Mouse (Mus musculus) heart, embryonic 13.5 days (tissue): ENCODE data around the gene Cacnb3. TPM values are rescaled to one million over a fixed set of nuclear protein-coding genes. Genes with fewer than 3 reads are reported as not detected.
"Not testable (repeated sequence)": the region's sequence is repeated elsewhere in the genome, so short reads cannot be mapped to it uniquely, and the experiment has no call there.

Source experiments
- ATAC-seq: fragments of 200-750 bp; cut with Nextera tagmentation; 2 replicates; pipeline ENCODE4 v1.8.0; 2017; ENCODE audit warnings: moderate TSS enrichment; ENCODE audit not compliant: insufficient number of reproducible peaks, low FRiP score, low TSS enrichment; ENCODE audit errors: extremely low read depth
- H3K27ac ChIP-seq: fragments of 300-500 bp; sonication (generic); replicated peaks from 2 replicates; pipeline ENCODE4 v1.5.1; 2015; ENCODE audit warnings: moderate library complexity, mild to moderate bottlenecking, inconsistent platforms
- H3K27me3 ChIP-seq: fragments of 300-500 bp; sonication (generic); replicated peaks from 2 replicates; pipeline ENCODE4 v1.6.1; 2015; ENCODE audit warnings: mild to moderate bottlenecking, inconsistent platforms
- H3K36me3 ChIP-seq: fragments of 300-500 bp; sonication (generic); 2 replicates; pipeline ENCODE4 v1.6.1; 2015; ENCODE audit warnings: mild to moderate bottlenecking, inconsistent platforms
- H3K4me1 ChIP-seq: fragments of 300-500 bp; sonication (generic); 2 replicates; pipeline ENCODE4 v1.6.1; 2015; ENCODE audit warnings: inconsistent platforms
- H3K4me2 ChIP-seq: fragments of 300-500 bp; sonication (generic); 2 replicates; pipeline ENCODE4 v1.6.1; 2015; ENCODE audit warnings: inconsistent platforms, mild to moderate bottlenecking, moderate library complexity
- H3K4me3 ChIP-seq: fragments of 300-500 bp; sonication (generic); 2 replicates; pipeline ENCODE4 v1.5.1; 2015; ENCODE audit warnings: moderate library complexity, mild to moderate bottlenecking, inconsistent platforms
- H3K9ac ChIP-seq: fragments of 300-500 bp; sonication (generic); 2 replicates; pipeline ENCODE4 v1.6.1; 2015; ENCODE audit warnings: inconsistent platforms, mild to moderate bottlenecking, moderate library complexity
- H3K9me3 ChIP-seq: fragments of 300-500 bp; sonication (generic); 2 replicates; pipeline ENCODE4 v1.6.1; 2016; ENCODE audit warnings: inconsistent platforms
- WGBS: fragments of 180-500 bp; shearing (Covaris S2); methylation state at CpG from one replicate; pipeline ENCODE4 v1.1.7; 2015; ENCODE audit warnings: mixed read lengths; 5-methylcytosine and 5-hydroxymethylcytosine counted together
- polyA plus RNA-seq: library from polyadenylated mRNA; unstranded; fragments of >200 nt; fragmentation: Nextera tagmentation; extraction: Ambion mirVana; gene quantifications from 2 replicates; pipeline ENCODE4 v1.2.1, GENCODE M21; 2015

Gene Cacnb3
- 9.5 and 10.8 TPM in 2 replicates for polyA plus RNA-seq

DNA sequence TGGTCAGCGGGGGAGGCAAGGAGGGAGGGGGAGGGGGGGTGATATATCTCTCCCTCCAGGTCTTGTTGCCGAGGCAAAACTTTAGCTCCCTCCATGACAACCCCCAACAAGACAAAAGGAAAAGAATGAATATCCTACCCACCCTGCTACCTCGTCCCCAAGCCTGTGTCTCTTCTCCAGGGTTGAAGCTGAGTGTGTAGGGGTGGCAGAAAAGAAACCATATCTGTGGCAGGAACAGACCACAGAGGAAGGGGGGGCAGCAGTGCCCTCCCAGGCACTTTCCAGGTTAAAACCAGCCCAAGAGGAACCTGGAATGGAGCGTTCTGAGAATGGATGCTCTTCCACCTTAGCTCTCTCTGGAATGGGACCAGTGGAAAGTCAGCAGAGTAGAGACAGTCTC lies at the start of gene Cacnb3:
TSS of gene Cacnb3 (plus strand) at position 301 of the 400 bp plus-strand sequence.
- H3K9me3 ChIP-seq: no peaks in the 10 kb centered on the region
- peaks cover 74% of the 10 kb centered on the region for H3K4me1 ChIP-seq
- peaks cover 78% of the 10 kb centered on the region for H3K27me3 ChIP-seq
- ATAC-seq: no peak
- peak within 1 kb of the TSS; percentile 77 for H3K4me3 ChIP-seq
- peak within 1 kb of the TSS; percentile 93 for H3K4me2 ChIP-seq
- H3K27ac ChIP-seq: no peak within 1 kb of the TSS
- 49% methylated on average over 3 of the region's 4 CpGs for WGBS
- no peaks in the 10 kb centered on the region for H3K36me3 ChIP-seq
- peak within 1 kb of the TSS; percentile 80 for H3K9ac ChIP-seq

DNA sequence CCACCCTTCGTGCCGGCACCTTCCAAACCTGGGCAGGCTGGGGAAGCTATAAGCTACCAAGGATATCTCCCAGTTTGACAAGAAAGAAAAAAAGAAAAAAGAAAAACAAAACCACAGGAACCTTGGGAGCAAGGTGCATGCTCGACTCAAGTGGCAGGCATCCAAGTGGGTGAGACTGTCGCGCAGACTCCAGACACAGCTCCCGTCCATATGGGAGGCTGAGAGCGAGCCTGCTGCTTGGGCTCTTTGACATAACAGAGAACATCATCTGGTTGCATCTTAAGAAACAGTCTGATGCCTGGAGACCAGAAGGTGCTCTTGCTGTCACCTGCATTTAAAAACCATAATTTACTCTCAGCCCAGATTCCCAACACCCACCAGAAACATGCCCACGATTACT lies 48.2 kb upstream of the Cacnb3 start:
- peaks cover 27% of the 10 kb centered on the region for H3K4me1 ChIP-seq
- no peak overlapping the region for H3K4me3 ChIP-seq
- H3K27me3 ChIP-seq: peaks cover 7% of the 10 kb centered on the region; the same call in 1 of the 2 replicates
- H3K36me3 ChIP-seq: peaks cover 3% of the 10 kb centered on the region; the same call in 1 of the 2 replicates
- H3K9me3 ChIP-seq: no peaks in the 10 kb centered on the region
- 52% methylated on average over 8 of the region's 8 CpGs for WGBS
- ATAC-seq: no peak
- H3K4me2 ChIP-seq: no peak overlapping the region
- peak overlapping the region; percentile 44; the same call in 1 of the 2 replicates for H3K9ac ChIP-seq
- no peak overlapping the region for H3K27ac ChIP-seq

DNA sequence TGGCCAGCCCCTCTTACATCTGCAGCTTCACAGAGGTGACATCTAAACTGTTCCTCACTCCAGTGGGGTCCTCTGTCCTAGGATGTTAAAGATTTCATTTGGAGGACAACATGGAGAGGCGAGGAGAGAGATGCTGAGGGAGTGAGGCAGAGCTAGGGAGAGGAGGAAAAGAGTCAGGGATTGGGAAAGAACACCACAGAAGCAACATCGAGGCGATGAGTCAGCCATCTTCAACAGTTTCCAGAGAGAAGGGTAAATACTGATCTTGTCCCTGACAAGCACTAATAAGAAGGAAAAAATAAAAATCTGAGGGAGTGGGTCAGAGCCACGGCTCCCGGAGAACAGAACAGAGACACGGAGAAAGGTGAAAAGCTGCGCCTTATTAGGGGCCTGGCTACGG lies 47.6 kb upstream of the Cacnb3 start:
- 66% methylated on average over 8 of the region's 8 CpGs for WGBS
- Histone ChIP-seq H3K4me1 (peaks cover 27% of the 10 kb centered on the region), H3K9me3 (no peaks in the 10 kb centered on the region), H3K9ac (peak overlapping the region; percentile 44; the same call in 1 of the 2 replicates), H3K36me3 (peaks cover 9% of the 10 kb centered on the region), H3K4me2 (no peak overlapping the region), H3K27ac (no peak overlapping the region), H3K27me3 (0 out of 2 replicates have a peak, but pooled peaks cover 7% of the 10 kb centered on the region), H3K4me3 (no peak overlapping the region)
- ATAC-seq: no peak

DNA sequence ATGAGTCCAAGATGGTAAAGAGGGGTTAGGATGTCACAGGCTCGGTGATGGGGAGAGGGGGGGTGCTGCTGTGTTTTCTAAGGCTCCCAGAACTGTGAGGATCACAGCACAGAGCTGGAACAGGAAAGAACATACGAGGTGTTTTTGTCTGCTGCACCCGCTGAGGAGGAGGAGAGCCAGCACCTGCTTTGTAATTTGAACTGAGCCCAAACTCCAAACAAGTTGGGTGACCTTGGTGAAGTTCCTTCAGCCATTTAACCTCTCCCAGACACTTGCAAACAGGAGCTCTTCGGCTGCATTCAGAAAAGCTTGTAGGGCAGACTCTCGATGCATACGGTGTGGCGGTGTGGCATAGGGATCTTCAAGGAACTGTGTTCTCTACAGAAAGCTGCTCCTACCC lies 45.2 kb upstream of the Cacnb3 start:
- 29% methylated on average over 7 of the region's 7 CpGs for WGBS
- ATAC-seq: no peak
- Histone ChIP-seq H3K9me3 (no peaks in the 10 kb centered on the region), H3K27ac (peak overlapping the region; percentile 59), H3K36me3 (peaks cover 33% of the 10 kb centered on the region), H3K4me1 (peaks cover 27% of the 10 kb centered on the region), H3K4me2 (no peak overlapping the region), H3K9ac (peak overlapping the region; percentile 59), H3K4me3 (no peak overlapping the region), H3K27me3 (no peaks in the 10 kb centered on the region)

DNA sequence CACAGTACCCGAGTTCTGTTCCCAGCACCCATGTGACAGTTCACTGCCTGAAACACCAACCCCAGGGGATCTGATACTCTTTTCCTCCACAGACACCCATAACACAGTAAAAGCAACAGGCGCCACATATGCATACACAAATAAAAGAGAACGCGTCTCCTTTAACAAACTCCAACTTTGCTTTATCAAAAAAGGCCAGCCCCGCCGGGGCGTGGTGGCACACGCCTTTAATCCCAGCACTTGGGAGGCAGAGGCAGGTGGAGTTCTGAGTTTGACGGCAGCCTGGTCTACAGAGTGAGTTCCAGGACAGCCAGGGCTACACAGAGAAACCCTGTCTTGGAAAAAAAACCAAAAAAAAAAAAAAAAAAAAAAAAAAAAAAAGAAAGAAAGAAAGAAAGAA lies 44.5 kb upstream of the Cacnb3 start:
- not testable (repeated sequence) for H3K9me3 ChIP-seq
- 0 out of 2 replicates have a peak overlapping the region, but pooled peaks have one; percentile 59 for H3K27ac ChIP-seq

DNA sequence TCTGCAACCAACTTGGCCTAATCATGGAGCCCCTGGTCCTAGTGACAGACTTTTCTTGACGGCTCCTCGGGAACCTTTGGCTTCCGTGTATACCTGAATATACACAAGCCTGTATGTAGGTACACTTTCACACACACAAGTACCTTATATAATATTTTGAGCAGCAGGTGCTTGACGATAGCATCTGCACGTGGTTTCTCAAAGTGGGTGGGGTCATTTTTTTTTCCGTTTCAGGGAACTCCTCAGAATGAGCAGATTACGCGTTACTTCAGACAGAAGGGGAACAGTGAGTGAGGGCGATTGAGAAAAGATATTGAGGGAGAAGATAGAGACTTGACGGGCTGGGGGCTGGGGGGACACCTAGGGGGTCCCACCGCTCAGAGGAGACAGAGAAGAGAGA lies 42.9 kb upstream of the Cacnb3 start:
- H3K9ac ChIP-seq: no peak overlapping the region
- H3K4me3 ChIP-seq: no peak overlapping the region
- H3K9me3 ChIP-seq: no peaks in the 10 kb centered on the region
- WGBS: 77% methylated on average over 11 of the region's 11 CpGs
- no peak overlapping the region for H3K27ac ChIP-seq
- H3K4me1 ChIP-seq: peaks cover 21% of the 10 kb centered on the region
- ATAC-seq: no peak
- no peaks in the 10 kb centered on the region for H3K27me3 ChIP-seq
- H3K36me3 ChIP-seq: peaks cover 57% of the 10 kb centered on the region
- no peak overlapping the region for H3K4me2 ChIP-seq

More for the DNA sequence above, 44.5 kb upstream of the Cacnb3 start:
- Histone ChIP-seq H3K9ac (peak overlapping the region; percentile 59; the same call in 1 of the 2 replicates), H3K4me1 (peaks cover 27% of the 10 kb centered on the region), H3K36me3 (peaks cover 40% of the 10 kb centered on the region)
- H3K4me2 ChIP-seq, ATAC-seq, H3K4me3 ChIP-seq, H3K27me3 ChIP-seq: not testable (repeated sequence)
- 55% methylated on average over 9 of the region's 9 CpGs for WGBS

DNA sequence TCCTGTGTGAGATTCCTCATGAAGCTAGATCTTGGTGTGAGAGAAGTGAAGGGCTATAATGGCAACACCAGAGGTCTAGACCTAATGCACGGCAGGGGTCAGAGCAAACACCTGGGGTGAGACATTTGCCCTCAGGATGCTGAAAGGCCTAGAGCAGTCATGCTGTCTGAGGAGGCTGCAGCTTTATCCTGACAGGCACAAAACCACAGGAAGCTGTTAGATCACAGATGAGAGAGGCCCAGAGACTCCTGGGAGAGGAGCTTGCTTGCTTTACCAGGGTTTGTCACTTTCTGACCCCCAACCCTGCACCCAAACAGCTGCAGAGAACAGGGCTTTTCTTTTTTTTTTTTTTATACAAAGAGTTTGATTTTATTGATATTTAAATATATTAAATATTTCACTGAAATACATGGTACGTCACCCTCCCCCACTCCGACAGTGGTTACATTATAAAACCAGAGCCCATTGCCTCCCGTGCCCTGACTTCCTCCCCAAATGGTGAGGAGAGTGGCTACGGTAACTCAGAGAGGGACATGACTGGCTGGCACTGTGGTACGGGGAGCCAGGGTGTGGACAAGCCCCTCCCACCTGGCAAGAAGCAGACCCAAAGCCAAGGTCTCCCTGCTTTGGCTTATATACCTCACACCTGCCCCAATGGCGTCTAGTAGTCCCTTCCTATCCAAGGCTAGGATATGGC lies 40.9 kb upstream of the Cacnb3 start:
- ATAC-seq: no peak
- Histone ChIP-seq H3K4me1 (peaks cover 14% of the 10 kb centered on the region), H3K4me3 (no peak overlapping the region), H3K36me3 (peaks cover 77% of the 10 kb centered on the region), H3K9ac (no peak overlapping the region), H3K9me3 (no peaks in the 10 kb centered on the region), H3K4me2 (no peak overlapping the region), H3K27ac (no peak overlapping the region), H3K27me3 (no peaks in the 10 kb centered on the region)
- WGBS: 55% methylated on average over 7 of the region's 7 CpGs

DNA sequence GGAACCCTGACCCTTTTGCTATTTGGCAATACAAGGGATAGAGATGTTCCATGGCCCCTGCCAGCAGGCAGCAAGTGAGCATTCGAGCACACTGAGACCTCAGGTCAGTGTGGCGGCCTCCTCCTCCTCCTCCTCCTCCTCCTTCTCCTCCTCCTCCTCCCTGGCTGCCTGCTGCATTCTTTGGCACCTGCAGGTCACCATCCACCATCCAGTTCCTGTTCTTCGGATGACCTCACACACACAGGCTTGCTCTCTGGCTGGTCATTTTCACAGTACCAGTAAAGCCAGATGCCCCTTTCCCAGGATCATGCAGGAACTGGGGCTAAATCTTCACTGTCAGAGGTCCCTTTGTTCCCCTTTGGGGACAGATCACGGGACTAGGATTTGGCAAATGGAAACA lies 39.2 kb upstream of the Cacnb3 start:
- H3K36me3 ChIP-seq: peaks cover 93% of the 10 kb centered on the region
- no peak overlapping the region for H3K4me3 ChIP-seq
- WGBS: 71% methylated on average over 4 of the region's 4 CpGs
- no peaks in the 10 kb centered on the region for H3K27me3 ChIP-seq
- H3K4me2 ChIP-seq: no peak overlapping the region
- H3K27ac ChIP-seq: no peak overlapping the region
- H3K9me3 ChIP-seq: no peaks in the 10 kb centered on the region
- no peak for ATAC-seq
- no peak overlapping the region for H3K9ac ChIP-seq
- H3K4me1 ChIP-seq: no peaks in the 10 kb centered on the region; the same call in 1 of the 2 replicates

DNA sequence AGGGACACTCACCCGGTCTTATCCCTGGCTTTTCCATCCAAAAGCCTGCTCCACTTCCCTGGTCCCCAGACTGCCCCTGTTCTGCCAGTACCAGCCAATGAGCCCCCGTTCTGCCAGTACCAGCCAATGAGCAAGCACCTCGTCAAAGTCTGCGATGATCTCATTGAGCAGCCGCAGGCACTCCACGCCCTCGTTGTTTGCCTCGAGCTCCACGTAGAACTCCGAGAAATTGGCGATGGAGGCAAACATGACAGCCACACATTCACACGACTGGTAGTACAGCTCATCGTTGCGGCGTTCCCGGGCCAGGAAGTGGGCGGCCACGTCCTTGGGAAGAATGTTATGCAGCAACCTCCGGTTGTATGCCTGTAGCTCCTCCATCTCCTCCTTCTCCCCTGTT lies 36.4 kb upstream of the Cacnb3 start:
- Histone ChIP-seq H3K9ac (no peak overlapping the region), H3K36me3 (peaks cover 100% of the 10 kb centered on the region), H3K27ac (no peak overlapping the region), H3K4me3 (no peak overlapping the region), H3K4me2 (no peak overlapping the region), H3K27me3 (no peaks in the 10 kb centered on the region), H3K9me3 (no peaks in the 10 kb centered on the region), H3K4me1 (no peaks in the 10 kb centered on the region; the same call in 1 of the 2 replicates)
- 60% methylated on average over 19 of the region's 19 CpGs for WGBS
- ATAC-seq: no peak

DNA sequence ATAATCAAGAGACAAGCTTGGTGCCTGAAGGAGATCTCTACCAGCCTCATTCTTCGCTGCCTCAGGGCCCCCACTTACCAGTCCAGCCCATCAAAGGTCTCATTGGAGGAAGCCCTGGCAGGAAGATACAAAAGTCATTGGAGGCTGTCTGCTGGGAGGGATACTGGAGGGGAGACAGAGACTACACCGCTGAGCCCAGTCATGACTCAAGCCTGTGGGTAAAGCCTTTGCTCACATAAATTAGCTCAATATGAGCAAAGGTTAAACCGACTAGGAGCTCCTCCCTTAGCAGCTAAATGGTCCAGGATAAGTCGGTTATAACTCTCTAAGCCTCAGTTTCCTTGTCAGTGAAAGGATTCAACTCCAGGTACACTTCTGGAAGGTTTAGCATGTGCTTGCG lies 35.6 kb upstream of the Cacnb3 start:
- H3K4me1 ChIP-seq: peaks cover 6% of the 10 kb centered on the region
- no peak overlapping the region for H3K4me3 ChIP-seq
- H3K9me3 ChIP-seq: no peaks in the 10 kb centered on the region
- no peak overlapping the region for H3K4me2 ChIP-seq
- 86% methylated on average over 5 of the region's 5 CpGs for WGBS
- H3K27ac ChIP-seq: no peak overlapping the region
- H3K27me3 ChIP-seq: no peaks in the 10 kb centered on the region
- no peak overlapping the region for H3K9ac ChIP-seq
- no peak for ATAC-seq
- H3K36me3 ChIP-seq: peaks cover 100% of the 10 kb centered on the region

DNA sequence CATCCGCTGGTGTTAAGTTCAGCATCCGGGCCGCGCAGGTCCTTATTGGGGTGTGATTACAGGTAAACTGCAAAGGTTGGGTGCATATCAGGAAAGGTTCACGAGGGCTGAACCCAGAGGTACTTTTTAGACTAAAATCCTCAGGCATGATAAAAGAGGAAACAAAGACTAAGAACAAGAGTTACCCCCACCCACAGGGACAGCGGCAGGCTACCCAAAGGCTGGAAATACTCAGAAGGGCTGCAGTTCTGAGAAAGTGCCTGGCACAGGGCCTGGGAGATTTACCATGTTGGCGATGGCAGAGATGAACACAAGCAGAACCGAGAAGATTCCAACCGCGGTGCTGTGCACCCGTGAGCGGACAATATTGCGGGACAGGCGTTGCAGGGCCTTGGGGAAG lies 34.0 kb upstream of the Cacnb3 start:
- 0 out of 2 replicates have a peak overlapping the region, but pooled peaks have one; percentile 5 for H3K9ac ChIP-seq
- H3K4me1 ChIP-seq: peaks cover 22% of the 10 kb centered on the region
- peaks cover 100% of the 10 kb centered on the region for H3K36me3 ChIP-seq
- H3K4me3 ChIP-seq: no peak overlapping the region
- WGBS: 91% methylated on average over 14 of the region's 14 CpGs
- no peaks in the 10 kb centered on the region for H3K27me3 ChIP-seq
- no peaks in the 10 kb centered on the region for H3K9me3 ChIP-seq
- no peak for ATAC-seq
- H3K27ac ChIP-seq: no peak overlapping the region
- no peak overlapping the region for H3K4me2 ChIP-seq
